Mouse (Mus musculus) urinary bladder, postnatal 14 days (tissue): ENCODE measurements at regions not wholly inside any gene's neighbourhood (a gene's known extent, or its start where the extent isn't known, plus 50 kb on each side); places are given as distances from the start of the nearest gene placed in this dataset.
A peak's percentile ranks its signal among the peaks of the same experiment; 100 is the strongest.

Experiments
- DNase-seq: peaks from one replicate; pipeline ENCODE4 v3.0.0; 2021; ENCODE audit warnings: low spot score

DNA sequence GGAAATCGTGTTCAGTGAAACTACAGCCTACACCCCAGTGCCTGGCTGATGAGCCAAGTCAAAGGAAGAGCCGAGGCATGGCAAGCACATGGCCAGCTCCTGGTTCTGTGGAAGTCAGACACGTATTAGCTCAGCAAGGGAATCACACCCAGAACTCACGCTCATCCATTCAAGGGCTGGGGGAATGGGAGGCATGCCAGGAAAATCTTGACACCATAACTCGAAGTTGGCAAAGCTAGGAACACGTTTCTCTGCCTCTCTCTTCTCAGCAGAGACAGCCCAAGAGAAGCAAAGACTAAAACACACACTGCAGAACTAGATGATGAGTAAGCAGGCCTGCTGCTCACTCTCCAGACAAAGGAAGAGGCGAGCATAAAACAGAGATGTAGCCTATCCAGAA lies 53.5 kb upstream of the Ypel5 start:
- DNase-seq, result no peak

- peak; percentile 62 for DNase-seq
These were observed 54.5 kb upstream of the Ypel5 start for GRCm38 (mm10) chr17:72781786-72782185.

DNA sequence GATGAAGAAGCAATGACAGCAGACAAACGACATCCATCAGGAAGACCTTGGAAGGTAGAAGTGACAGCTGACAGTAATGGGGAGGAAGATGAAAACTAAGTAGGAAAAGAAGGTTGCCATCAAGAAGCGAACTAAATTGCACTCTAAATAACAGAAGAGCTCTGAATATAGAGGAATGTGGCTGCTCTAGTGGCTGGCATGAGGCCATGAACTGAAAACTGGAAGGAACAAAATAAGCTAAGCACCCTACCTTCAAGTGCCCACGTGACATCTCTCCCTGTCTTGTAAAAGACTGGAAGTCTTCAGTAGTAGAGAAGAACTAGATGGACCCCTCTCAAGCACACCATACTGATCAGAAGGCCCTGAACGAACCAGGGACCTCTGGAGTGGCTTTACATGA lies 68.0 kb upstream of the Ypel5 start:
- DNase-seq, result no peak

DNA sequence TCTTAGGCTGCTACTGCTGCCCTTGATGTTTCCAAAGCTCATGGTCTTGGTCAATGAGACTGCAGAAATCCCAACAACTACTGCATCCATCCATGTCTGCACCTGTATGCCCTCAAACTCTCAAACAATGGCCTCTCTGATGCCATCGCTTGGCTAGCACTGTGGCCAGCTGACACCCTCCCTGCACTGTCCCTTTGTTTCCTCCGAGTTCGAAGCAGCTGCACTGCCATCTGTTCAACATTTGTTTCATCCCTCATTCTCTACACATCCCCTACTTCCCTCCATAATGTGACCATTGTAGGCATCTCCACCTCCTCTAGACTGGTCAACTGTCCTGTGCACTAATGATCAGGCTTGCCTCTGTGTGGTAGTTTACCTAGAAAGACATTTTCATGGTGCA lies 75.3 kb upstream of the Ypel5 start:
- DNase-seq, result no peak

GRCm38 (mm10) chr17:72746411-72746810 lies 89.8 kb upstream of the Ypel5 start:
- no peak for DNase-seq

DNA sequence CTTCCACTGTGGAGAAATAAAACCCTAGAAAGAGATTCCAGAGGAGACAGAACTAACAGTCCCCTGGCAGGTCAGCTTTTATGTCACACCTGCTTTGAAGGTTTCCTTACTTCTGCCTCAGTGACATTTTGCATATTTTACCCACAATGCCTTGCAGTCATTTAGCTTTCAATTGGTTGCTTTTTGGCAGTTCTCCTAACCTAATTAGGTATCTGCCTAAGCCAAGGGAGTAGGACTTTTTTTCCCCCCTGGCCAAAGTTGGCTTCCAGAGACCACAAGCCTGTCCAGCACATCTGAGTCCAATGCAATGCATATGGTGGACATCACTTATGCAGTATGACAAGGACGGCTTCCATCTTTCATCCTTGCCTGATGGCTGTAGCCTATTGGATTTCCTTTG lies 103.2 kb upstream of the Ypel5 start:
- DNase-seq, result no peak

DNA sequence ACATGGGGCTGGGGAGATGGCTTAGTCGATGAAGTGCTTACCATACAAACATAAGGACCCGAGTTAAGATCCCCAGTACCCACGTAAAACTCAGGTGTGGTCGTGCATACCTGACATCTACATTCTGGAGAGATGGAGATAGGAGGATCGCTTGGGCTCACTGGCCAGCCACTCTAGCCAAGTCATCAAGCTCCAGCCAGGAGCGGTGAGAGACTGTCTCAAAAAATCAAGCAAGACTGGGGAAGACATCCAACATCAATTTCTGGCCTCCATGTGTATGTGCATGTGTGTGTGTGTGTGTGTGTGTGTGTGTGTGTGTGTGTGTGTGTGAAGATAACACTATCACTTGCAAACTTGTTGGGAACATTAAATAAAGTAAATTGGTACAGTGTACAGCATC lies 104.6 kb upstream of the Ypel5 start:
- DNase-seq, result no peak

DNA sequence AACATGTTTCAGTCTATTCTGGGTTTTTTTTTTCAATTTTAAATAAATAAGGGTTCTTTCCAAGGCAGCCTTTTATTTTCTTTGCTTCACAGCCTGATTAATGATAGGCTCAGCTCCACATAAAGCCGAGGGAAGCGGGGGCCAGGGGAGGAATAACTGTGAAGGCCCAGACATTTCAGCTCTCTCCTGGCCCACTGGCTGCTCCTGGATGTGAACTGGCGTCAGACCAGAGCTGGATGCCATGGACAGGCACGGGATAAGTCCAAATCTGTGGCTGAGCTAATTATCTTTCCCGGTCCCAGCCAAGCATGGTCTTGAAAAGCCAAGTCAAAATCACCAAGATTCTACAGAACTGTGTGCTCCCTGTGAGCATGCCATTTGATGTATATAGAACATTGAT lies 105.1 kb upstream of the Ypel5 start:
- no peak for DNase-seq

DNA sequence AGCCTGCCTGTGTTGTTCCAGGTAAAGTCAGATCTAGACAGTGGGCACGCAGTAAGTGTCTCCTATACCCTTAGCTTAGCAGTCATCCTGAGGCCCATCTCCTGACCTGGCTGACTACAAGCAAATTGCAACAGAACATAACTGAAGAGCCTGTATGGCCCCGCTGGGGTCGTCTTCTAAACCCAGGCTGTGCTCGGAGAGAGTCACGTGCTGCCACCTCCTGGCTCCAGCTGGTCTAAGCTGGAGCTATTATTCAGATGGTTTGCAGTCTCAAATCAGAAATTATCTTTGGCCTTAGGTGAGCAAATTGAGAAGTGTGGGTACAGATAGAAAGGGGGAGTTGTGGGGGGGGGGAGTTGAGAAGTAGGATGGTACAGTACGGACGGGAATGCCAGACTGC lies 115.5 kb upstream of the Ypel5 start:
- DNase-seq, result peak; percentile 25

GRCm38 (mm10) chr17:72719618-72720017 lies 115.2 kb upstream of the Alk start:
- no peak for DNase-seq

DNA sequence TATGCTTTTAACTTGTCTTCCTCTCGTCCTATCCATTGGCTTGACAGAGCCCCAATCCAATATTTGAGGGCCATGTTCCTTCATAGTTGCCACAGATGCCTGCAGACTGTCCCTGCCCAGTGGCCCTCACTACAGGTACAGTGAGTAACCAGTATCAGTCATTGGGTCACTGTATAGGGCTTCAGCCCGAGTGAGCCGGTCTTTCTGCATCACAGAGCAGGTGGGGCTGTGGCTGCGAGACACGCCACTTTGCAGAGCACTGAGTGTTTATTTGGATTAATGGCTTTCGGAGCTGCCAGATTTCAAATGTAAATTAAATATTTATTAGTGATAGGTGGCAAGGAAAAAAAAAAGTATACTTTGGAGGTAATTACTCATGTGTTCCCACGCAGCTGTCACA lies 87.2 kb upstream of the Alk start:
- DNase-seq, result no peak

DNA sequence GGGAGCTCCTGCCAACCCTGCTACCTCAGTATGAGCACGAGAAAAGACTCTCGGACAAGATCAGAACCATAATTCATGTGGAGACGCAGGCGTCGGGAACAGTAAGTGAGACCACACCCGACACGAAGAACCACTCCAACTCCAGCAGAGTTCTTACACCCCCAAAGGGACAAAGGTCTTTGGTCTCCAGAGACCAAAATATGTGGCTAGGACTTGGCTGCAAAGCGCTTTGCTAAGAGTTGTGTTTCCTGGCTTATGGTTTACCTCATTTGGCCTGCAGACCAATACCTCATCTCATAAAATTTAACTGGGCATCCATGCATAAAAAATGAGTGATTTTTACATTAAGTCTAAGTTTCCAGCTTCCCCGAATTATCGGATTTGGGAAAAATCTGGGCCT lies 85.2 kb upstream of the Alk start:
- DNase-seq, result no peak

DNA sequence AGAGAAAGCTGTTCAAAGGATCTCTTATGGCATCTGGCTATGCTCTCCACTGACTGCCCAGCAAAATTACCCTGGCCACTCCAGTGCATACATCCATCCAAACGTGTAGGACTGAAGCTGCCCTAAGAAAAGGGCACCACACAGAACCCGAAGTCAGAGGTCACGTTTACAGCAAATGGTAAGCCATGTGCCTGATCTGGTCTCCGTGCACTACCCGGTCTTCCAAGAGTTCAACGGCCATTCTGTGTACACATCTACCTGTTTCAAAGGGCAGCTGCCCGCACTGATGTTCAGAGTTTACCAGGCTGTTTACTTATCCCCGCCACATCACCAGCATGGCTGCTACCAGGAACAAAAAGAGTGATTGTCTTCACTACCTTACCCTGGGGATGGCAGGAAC lies 84.4 kb upstream of the Alk start:
- no peak for DNase-seq

GRCm38 (mm10) chr17:72674658-72675057 lies 70.2 kb upstream of the Alk start:
- DNase-seq, result no peak

- no peak for DNase-seq
These were observed 67.6 kb upstream of the Alk start for GRCm38 (mm10) chr17:72672010-72672409.

- no peak for DNase-seq
These were observed 62.5 kb upstream of the Alk start for GRCm38 (mm10) chr17:72666961-72667360.

- DNase-seq, result peak; percentile 68
These were observed 57.3 kb upstream of the Alk start for GRCm38 (mm10) chr17:72661678-72662077.

DNA sequence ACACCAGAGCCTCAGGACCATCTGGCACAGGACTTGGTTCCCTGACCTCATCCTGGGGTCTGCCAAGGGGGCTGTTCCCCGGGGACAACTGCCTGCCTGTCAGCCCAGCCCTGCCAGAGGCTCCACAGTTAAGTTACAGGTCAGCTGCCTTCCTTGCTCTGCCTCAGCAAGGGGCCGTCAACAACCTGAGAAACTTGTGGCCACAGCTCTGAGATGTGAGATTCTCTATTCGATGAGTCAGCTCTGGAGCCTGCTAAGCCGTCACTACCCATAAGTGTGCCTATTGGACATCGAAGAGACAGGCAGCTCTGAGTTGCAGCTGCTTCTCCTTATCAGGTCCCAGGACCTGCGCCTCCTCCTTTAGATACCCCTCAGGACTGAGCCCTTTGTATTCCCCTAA lies 54.3 kb upstream of the Alk start:
- DNase-seq, result peak; percentile 18

DNA sequence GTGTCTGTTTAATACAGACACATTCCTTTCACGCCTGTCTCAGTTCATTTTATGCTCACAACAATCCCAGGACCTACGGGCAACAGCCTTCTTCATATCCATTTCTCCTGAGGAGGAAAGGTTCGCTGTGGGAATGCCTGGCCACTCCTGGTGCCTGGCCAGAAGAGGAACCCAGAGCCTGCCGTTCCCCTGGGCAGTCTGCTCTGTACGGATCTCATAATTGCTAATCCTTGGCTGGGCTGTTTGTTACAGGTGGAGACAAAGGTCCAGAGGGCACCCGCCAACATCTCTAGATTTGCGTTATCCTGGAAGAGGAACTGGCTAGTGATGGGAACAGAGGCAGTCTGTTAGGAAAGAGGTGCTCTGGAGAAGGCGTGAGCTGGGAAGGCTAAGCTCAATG lies 53.4 kb upstream of the Alk start:
- DNase-seq, result no peak
